Mouse (Mus musculus) left cerebral cortex, postnatal 36 days (tissue): ENCODE measurements around the gene U2af1. TPM values are rescaled to one million over a fixed set of nuclear protein-coding genes. Genes with fewer than 3 reads are reported as not detected.
"Not testable (repeated sequence)": the region's sequence is repeated elsewhere in the genome, so short reads cannot be mapped to it uniquely, and the experiment has no call there.

Experiments
- DNase-seq, 2 experiments: peaks; one replicate each; pipeline ENCODE4 v3.0.0; 2021 to 2022; ENCODE audit warnings: low spot score in 2 of 2, mixed read lengths in 1 of 2
- intact Hi-C: fragments of 180-260 bp; cut with DNase I; formaldehyde crosslinking; loops from one replicate; pipeline ENCODE4 v1.15.1; 2025
- total RNA-seq, 2 experiments: library from RNA; stranded (reverse); gene quantifications; 2 replicates each; pipeline ENCODE4 v1.2.3; 2021

Gene U2af1
- total RNA-seq, 2 experiments from 2014 or later: 112 to 118 TPM

- intact Hi-C loops: loop anchor here (5.0 kb wide), 1 partner anchor 68 kb away; no protein-coding TSS in a partner anchor
- DNase-seq: no peak
Observed at GRCm38 (mm10) chr17:31634896-31635295, 23.8 kb downstream of the U2af1 start.

GRCm38 (mm10) chr17:31633007-31633406, 25.7 kb downstream of the U2af1 start:
- intact Hi-C loops: loop anchor here (5.0 kb wide), 1 partner anchor 66 kb away; no protein-coding TSS in a partner anchor
- no peak for DNase-seq

- DNase-seq: no peak
- intact Hi-C loops: loop anchor here (5.0 kb wide), 1 partner anchor 64 kb away; no protein-coding TSS in a partner anchor
Observed at GRCm38 (mm10) chr17:31631081-31631800, 27.5 kb downstream of the U2af1 start.

GRCm38 (mm10) chr17:31627961-31628360, 30.7 kb downstream of the U2af1 start:
- DNase-seq: no peak
- intact Hi-C loops: no loop called here

- intact Hi-C loops: no loop called here
- DNase-seq: no peak
Observed at GRCm38 (mm10) chr17:31623101-31623500, 35.6 kb downstream of the U2af1 start.

- no peak for DNase-seq
- intact Hi-C loops: no loop called here
Observed at GRCm38 (mm10) chr17:31613086-31613755, 45.5 kb downstream of the U2af1 start.

GRCm38 (mm10) chr17:31609895-31610294, 48.8 kb downstream of the U2af1 start:
- no peak for DNase-seq
- intact Hi-C loops: no loop called here

GRCm38 (mm10) chr17:31609173-31609572, 49.5 kb downstream of the U2af1 start:
- intact Hi-C loops, DNase-seq: not testable (repeated sequence)

GRCm38 (mm10) chr17:31607256-31607951, 51.3 kb downstream of the U2af1 start:
- no peak for DNase-seq
- intact Hi-C loops: no loop called here

- no peak for DNase-seq
- intact Hi-C loops: no loop called here
Observed at GRCm38 (mm10) chr17:31606424-31606823, 52.3 kb downstream of the U2af1 start.

GRCm38 (mm10) chr17:31598593-31598992, 60.1 kb downstream of the U2af1 start:
- DNase-seq: no peak
- intact Hi-C loops: no loop called here

GRCm38 (mm10) chr17:31597957-31598356, 60.7 kb downstream of the U2af1 start:
- no peak for DNase-seq
- intact Hi-C loops: no loop called here

Other genes starting within 250 kb of the U2af1 start
- gene Wdr4, start 138.9 kb downstream of the U2af1 start, total RNA-seq: 10 to 100 TPM; 23.9 to 28.2 TPM
- 100 to 1,000 TPM; 231 to 260 TPM for gene Ndufv3, start 138.8 kb downstream of the U2af1 start, total RNA-seq
- gene Pknox1, start 94.2 kb downstream of the U2af1 start, total RNA-seq: 10 to 100 TPM; 13.1 to 17.8 TPM
- 10 to 100 TPM; 34.8 to 50.0 TPM for gene Cbs, start 21.7 kb downstream of the U2af1 start, total RNA-seq
- gene Cryaa, start 18.9 kb upstream of the U2af1 start, total RNA-seq: not detected
- gene Sik1, start 196.9 kb upstream of the U2af1 start, total RNA-seq: 10 to 100 TPM; 17.7 to 23.7 TPM